Mouse (Mus musculus) thymus, postnatal 0 days (tissue): ENCODE measurements around the gene Add2. TPM values are rescaled to one million over a fixed set of nuclear protein-coding genes. Genes with fewer than 3 reads are reported as not detected.
A peak's percentile ranks its signal among the peaks of the same experiment; 100 is the strongest.
"Not testable (repeated sequence)": the region's sequence is repeated elsewhere in the genome, so short reads cannot be mapped to it uniquely, and the experiment has no call there.

Experiments
- DNase-seq: peaks from one replicate; pipeline ENCODE4 v3.0.0-alpha.2; 2015; ENCODE audit warnings: low spot score
- polyA plus RNA-seq: library from polyadenylated mRNA; unstranded; fragments of >200 nt; fragmentation: Nextera tagmentation; extraction: Ambion mirVana; gene quantifications from 2 replicates; pipeline ENCODE4 v1.2.1, GENCODE M21; 2015

Gene Add2
- 0.05 and 0.18 TPM in 2 replicates for polyA plus RNA-seq

- no peak for DNase-seq
These were observed at the start of gene Add2 for GRCm38 (mm10) chr6:86028601-86029322. Add2 (plus strand) TSS chr6:86028681.

GRCm38 (mm10) chr6:85978736-85979135, 49.7 kb upstream of the Add2 start:
- not testable (repeated sequence) for DNase-seq

GRCm38 (mm10) chr6:85984351-85984750, 44.1 kb upstream of the Add2 start:
- no peak for DNase-seq

GRCm38 (mm10) chr6:85989570-85989969, 38.9 kb upstream of the Add2 start:
- not testable (repeated sequence) for DNase-seq

- DNase-seq: not testable (repeated sequence)
These were observed 37.7 kb upstream of the Add2 start for GRCm38 (mm10) chr6:85990774-85991173.

- DNase-seq: peak; percentile 28
These were observed 25.0 kb upstream of the Add2 start for GRCm38 (mm10) chr6:86003405-86003925.

GRCm38 (mm10) chr6:86004271-86005148, 24.0 kb upstream of the Add2 start:
- DNase-seq: peak; percentile 84

GRCm38 (mm10) chr6:86009980-86010379, 18.5 kb upstream of the Add2 start:
- peak; percentile 62 for DNase-seq

GRCm38 (mm10) chr6:86014812-86015211, 13.7 kb upstream of the Add2 start:
- DNase-seq: not testable (repeated sequence)

GRCm38 (mm10) chr6:86015871-86016270, 12.6 kb upstream of the Add2 start, which contains the start of gene Figla:
Figla (plus strand) TSS chr6:86016171.
- DNase-seq: no peak

- DNase-seq: no peak
These were observed 11.6 kb upstream of the Add2 start for GRCm38 (mm10) chr6:86016793-86017350.

GRCm38 (mm10) chr6:86019415-86020237, 8.9 kb upstream of the Add2 start:
- no peak for DNase-seq

GRCm38 (mm10) chr6:86020948-86021347, 7.5 kb upstream of the Add2 start:
- peak; percentile 36 for DNase-seq

- DNase-seq: no peak
These were observed 1.7 kb upstream of the Add2 start for GRCm38 (mm10) chr6:86026632-86027292.

- DNase-seq: no peak
These were observed 331 bp upstream of the Add2 start for GRCm38 (mm10) chr6:86028150-86028549.

- DNase-seq: no peak
These were observed 837 bp downstream of the Add2 start for GRCm38 (mm10) chr6:86029323-86029713.

- DNase-seq: no peak
These were observed 3.0 kb downstream of the Add2 start for GRCm38 (mm10) chr6:86031527-86031926.

- no peak for DNase-seq
These were observed 5.2 kb downstream of the Add2 start for GRCm38 (mm10) chr6:86033635-86034034.

GRCm38 (mm10) chr6:86038901-86039300, 10.4 kb downstream of the Add2 start:
- DNase-seq: no peak

GRCm38 (mm10) chr6:86040140-86040539, 11.7 kb downstream of the Add2 start:
- no peak for DNase-seq
